Mouse (Mus musculus) testis, postnatal 14 days (tissue): ENCODE measurements around the gene Ckm.
A peak's percentile ranks its signal among the peaks of the same experiment; 100 is the strongest.

Experiments
- DNase-seq: peaks from one replicate; pipeline ENCODE4 v3.0.0; 2021; ENCODE audit warnings: low spot score

Ckm gene

DNA sequence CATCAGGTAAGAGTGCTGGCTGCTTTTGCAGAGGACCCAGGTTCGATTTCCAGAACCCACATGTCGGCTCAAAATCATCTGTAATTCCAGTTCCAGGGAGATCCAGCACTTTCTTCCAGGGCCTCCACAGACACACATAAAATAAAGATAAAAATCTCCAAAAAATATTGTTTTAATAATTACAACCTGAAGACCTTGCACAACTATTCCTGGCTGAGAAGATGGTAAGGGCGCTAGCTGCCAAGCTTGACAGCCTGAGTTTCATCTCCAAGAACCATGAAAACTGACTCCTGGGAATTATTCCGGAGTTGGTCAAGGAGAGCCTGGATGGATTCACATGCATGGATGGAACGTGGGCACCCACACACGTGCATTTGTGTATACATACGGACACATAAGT, at the start of gene Ckm:
Gene Ckm (plus strand): TSS at position 301 of the 400 bp plus-strand sequence.
- DNase-seq = no peak

DNA sequence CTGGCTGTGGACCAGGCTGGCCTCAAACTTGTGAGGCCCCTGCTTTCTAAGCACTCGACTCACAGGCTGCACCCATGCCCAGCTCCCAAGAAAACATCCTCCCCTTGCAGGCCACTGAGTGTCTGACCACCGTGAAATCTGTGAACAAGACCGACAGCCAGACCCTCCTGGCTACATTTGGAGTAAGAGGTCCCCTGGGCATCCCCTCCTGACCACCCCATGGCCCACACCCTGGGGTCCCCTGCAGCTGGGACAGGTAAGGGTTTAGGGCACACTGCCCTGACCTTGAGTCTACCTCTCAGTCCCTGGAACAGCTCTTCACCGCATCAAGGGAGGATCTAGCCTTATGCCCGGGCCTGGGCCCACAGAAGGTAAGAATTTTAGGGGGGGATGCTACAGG, 49.6 kb upstream of the Ckm start:
- no peak for DNase-seq

DNA sequence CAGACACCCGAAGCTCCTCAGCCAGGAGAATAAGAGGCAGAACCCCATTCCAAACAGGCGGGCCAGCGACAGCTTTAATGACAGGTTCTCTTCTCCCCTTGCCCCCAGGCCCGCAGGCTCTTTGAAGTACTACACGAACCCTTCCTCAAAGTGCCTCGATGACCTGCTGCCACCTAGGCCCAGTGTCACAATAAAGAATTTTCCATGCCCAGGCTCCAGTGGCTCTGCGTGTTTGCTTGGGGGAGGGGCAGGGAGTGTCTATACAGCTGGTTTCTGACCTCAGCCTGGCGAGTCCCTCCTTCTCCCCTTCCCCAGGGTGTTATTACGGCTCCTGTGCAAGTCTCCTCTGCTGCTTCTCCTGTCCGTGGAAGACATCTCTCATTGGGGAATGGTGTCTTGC, 48.3 kb upstream of the Ckm start:
- no peak for DNase-seq

DNA sequence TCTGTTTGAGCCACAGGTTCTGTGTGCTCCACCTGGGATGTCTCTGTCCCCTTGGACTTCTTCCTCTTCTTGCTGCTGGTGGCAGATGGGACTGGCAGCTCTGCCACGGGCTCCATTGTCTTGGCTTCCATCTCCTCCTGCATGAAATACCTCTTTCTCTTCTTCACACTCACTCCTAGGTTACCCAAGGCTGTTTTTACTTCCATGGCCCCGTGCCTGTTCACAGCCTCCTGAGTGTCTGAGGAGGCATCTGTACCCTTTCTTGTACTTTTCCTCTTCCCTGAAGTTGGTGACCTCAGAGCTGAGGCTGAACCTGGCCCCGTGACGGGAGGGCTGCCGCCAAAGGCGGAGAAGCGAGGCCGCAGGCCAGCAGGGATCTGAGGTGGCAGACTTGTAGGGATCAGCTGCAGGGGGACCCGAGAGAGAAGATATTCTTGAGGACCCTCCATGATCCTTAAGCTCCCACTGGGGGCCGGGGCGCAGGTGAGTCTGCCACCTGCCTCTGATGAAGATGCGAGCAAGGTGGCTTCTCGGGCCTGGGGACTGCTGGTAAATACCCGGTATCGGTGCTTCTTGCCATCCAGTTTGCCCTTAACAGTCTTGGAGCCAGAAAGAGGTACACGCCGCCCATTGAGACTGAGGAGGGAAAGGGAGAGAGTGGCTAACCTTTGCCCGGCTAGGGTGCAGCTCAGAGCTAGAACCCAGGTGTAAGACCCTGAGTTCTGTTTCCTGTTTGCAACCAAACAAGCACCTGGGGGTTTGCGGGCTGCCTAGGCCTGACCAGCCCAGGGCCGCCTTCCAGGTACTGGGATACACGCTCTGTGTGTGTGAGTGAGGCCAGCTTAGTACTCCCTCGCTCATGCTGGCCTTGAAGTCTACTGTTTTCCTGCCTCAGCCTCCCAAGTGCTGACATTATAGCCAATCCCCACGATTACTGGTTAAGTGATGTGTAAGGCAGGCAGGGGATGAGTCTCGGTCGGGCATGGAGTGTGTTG, 46.9 kb upstream of the Ckm start:
- DNase-seq = no peak

DNA sequence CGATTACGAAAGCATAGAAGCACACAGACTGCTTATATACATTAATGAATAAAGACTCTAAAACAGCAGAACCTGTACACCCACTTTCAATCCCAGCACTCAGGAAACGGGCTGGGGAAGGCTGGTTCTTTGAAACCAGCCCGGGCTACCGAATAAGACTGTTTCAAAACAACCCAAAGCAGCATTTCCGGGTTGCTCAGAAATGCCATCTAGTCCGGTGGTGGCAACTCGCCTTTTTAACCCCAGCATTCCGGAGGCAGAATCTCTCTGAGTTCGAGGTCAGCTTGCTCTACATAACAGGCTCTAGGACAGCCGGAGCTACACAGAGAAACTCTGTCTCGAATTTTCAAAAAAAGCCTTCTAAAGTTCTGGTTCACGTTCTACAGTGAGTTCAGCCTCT, 45.9 kb upstream of the Ckm start:
- no peak for DNase-seq

DNA sequence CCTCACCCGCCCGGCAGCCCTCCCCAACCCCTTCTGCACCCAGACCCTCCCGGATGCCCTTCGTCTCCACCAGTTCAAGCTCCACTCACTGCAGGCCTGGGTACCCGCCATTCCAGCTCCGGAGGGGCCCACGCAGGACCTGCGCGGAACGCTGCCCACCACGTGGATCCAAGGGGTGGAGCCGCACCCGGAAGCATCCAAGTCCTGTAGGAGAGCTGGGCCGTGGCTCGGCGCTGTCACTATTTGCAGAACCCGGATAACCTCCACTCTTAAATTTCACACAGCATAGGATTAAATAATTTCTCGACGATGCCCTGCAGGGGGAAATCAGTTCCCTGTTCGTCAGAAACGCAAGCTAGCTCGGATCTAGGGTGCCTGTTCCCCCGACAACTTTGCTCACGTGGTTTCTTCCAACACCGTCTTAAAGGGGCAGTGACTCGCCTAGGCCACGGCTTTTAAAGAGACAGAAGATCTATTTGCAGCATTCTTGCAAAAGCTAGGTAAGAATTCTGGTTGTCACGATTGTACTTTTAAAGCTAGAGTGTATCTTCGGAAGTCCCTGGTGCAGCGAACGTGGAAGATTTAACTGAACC, 45.2 kb upstream of the Ckm start, which contains the start of the genes Cd3eap and Ppp1r13l:
Gene Cd3eap (minus strand): TSS at position 185 of the 593 bp plus-strand sequence.
Gene Ppp1r13l (plus strand): TSS at position 451 of the 593 bp plus-strand sequence.
- DNase-seq = peak; percentile 85

DNA sequence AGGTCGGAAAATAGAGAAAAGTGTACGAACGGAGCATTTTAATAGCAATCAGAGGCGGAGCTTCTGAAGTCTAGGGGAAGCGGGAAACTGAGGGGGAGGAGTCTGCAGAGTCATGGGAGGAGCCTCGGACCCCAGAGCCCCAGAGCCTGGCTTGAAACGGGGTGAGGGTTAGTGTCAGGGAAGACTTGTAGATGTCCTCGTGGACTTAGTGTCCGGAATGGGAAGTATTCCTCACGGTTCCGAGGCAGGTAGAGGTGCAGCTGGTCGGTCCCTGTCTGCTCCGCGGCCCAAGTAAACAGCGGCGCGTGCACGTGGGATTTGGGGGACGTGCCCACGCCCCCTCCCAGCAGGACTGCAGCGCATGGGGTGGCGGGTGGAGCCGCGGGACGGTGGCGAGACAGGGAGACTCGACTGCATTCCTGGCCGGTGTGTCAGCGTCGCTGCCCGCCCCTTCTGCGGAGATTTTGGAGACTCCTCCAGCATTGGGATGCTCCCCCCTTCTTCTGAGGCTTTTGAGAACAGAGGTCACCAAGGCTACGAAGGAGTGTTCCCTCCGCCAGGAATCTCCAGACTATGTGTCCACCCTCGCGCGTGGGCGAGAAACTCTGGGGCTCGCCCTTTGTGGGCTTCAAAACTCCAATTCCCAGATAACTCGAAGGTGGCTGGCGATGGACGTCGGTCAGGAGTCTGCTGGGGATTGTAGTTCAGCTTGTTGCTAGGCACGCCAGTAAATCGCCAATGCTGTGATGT, 44.5 kb upstream of the Ckm start:
- peak; percentile 80 for DNase-seq

DNA sequence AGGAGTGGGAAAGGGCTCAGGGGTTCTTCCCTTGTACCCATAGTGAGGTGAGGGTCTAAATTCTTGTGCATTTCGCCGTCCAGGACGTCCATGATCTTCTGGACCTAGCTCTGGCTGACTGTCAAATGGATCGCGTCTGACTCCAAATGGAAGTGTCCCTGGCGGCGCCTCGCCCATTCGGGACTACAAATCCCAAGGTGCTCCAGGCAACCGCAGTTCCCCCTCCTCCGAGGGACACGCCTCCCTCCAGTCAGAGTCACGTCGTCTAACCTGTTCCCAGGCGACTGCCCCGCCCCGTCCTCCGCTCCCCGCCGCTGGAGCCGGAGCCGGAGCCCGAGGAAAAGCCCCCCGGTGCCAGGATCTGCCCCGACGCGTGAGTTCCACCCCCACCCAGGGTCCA, 43.6 kb upstream of the Ckm start:
- peak; percentile 90 for DNase-seq

DNA sequence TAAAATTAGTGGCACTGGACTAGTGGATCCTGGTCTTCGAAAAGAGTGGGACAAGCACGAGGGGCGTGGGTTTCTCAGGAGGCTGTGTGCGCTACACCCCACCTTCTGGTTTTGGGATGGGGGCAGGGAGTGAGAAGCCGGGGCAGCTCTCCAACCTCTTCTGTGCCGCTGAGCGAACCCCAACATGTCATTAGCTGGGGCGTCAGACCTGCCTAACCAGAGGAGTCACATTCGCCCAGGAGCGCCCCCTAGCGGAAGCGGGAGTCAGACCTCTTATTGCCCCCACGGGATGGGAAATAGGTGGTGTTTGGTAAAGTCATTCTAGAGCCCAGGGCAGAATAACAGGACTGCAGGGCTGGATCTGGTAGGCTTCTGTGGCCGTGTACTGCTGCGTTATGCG, 42.9 kb upstream of the Ckm start:
- DNase-seq = peak; percentile 76

DNA sequence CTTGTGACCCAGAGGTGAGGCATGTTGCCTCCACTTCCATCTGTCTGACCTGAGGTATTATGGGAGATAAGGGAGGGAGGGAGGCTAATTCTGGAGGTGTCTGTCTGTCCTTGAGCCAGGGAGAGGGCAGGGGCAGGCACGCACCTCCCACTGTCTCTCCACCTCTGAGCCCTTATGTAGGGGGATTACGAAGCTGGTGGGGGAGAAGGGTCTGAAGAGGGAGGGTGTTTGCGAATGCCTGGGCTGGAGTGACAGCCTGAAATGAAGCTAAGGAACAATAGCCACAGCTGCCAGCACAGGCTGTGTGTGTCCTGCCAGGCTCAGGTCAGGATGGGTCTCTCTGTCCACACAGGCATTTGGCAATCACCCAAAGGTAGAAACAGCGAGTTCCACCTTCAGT, 42.3 kb upstream of the Ckm start:
- DNase-seq = no peak

DNA sequence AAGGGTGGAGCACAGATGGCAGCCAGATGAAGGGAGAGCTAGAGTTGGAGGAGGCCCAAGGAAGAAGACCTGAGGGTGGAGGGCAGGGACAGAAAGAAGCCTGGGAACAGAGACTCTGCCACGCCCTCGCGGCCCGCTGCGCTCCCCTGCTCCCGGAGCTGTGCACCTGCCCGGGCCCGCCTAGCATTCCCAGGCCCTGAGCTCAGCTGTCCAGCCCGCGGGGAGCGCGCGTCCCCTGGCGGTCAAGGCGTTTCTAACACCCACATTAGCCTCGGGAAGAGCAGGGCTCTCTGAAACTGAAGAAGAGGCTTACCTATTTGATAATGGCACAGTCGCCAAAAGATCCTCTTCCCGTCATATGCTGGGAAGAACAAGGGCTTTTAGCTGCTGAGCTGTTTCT, 40.7 kb upstream of the Ckm start:
- peak; percentile 75 for DNase-seq

DNA sequence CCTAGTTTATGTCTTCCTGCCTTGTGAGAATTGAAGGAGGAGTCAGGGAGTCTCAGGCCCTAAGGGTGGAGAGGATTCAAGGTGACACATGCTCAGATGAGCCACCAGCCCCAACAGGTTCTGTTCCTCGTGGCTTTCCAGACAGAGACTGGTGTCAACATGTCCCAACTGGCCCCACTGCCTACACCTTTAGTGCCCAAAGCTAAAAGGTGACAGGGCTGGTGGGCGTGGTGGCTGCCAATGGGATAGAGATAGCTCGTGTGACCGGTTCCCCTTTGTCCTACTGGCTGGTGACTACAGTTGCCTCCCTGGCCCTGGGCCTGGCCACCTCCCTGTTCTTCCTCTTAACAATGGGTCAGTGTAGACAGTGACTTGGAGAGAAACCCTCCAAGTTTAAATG, 39.2 kb upstream of the Ckm start:
- DNase-seq = no peak

DNA sequence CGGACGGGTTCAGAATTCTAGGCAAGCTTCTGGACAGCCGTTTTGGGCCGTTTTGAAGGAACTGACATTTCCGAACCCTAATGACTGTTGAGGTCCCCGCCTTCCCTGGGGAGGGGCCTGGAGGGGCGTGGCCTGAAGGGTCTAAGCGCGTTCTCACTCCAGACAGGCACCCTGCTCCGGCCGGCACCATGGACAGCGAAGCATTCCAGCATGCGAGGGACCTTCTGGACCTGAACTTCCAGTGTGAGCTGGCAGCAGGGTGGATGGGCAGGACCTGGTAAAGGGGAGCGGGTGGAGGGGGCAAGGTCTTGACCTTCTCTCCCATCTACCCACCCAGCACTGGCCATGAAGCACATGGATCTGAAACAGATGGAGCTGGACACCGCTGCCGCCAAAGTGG, 36.2 kb upstream of the Ckm start:
- DNase-seq = peak; percentile 55

DNA sequence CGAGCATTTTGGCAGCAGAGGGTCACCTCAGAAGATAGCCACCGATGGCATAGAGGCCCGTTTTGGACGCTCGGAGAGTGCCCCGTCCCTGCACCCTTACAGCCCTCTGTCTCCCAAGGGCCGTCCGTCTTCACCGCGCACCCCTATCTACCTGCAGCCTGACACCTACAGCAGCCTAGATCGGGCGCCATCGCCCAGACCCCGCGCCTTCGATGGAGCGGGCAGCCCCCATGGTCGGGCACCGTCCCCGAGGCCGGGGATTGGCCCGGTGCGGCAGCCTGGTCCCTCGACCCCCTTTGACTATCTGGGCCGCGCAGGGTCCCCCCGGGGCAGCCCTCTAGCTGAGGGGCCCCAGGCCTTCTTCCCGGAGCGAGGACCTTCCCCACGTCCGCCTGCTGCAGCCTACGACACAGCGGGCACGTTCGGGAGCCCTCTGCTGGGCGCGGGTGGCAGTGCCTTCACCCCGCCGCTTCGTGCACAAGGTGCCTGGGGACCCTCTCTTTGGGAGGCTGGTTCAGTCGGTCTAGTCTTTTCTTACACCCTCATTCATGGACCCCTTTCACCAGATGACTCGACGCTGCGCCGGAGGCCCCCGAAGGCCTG, 34.7 kb upstream of the Ckm start:
- DNase-seq = no peak

DNA sequence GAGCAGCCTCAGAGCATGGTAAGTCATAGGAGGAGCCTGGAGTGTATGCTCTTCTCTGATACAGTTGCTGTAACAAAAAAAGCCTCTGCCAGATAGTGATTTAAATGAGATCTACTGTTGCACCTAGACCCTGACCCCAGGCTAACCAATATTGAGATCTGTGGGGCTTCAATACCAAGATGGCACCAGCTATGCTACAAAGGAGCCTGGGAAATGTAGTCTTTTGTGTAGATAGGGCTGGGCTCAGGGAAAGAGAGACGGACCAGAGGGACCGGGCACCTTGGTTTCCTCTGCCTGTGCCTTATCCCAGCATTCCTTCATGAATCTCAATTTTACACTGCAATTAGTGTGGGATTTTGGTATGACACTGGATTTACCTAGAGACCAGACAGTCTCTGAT, 31.2 kb upstream of the Ckm start:
- DNase-seq = no peak

DNA sequence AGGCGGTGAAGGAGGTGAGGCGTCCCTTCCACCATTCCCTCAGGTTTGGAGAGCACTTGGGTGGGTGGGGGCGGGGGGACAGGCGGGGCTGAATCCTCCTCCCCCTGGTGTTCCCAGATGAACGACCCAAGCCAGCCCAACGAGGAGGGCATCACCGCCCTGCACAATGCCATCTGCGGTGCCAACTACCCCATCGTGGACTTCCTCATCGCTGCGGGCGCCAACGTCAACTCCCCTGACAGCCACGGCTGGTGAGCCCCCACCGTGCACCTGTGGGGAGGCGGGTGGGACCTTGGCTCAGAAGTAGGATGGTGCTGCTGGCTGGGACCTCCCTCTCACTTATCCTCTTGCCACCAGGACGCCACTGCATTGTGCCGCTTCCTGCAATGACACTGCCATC, 29.2 kb upstream of the Ckm start:
- DNase-seq = no peak

DNA sequence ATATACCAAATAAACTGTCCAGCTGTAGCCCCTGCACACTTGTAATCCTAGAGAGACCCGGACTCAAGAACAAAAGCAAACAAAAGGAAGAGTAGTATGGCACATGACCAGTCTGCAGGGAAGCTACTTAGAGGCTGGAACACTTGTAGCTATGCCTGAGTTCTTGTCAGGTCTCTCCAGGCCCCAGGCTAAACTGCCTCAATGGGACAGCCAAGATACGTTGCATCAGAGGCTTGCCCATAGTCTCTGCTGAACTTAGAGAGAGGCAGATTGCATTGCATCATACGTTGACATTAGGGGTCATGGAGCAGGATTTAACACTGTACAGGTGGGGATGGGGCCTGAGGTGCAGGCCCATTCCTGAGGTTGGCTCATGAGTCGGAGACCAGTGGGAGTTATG, 28.6 kb upstream of the Ckm start:
- no peak for DNase-seq

DNA sequence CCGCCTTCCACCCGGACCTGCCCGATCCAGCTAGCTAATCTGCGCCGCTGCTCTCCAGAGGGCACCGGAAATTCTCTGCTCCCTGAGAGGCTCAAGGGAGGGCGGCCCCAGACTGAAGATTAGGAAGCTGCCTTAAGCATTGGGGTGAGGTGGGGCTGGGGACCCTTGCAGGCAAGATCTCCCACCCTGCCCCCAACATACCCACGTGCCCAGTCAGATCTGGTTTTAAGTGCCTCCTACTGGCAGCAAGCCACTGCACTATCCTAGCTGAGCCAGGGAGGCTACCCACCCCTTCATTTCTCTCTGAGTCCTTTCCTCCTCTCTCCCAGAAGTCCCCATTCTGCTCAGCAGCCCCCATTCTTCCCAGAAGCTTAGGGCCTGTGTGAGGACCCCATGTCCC, 26.5 kb upstream of the Ckm start:
- DNase-seq = no peak

DNA sequence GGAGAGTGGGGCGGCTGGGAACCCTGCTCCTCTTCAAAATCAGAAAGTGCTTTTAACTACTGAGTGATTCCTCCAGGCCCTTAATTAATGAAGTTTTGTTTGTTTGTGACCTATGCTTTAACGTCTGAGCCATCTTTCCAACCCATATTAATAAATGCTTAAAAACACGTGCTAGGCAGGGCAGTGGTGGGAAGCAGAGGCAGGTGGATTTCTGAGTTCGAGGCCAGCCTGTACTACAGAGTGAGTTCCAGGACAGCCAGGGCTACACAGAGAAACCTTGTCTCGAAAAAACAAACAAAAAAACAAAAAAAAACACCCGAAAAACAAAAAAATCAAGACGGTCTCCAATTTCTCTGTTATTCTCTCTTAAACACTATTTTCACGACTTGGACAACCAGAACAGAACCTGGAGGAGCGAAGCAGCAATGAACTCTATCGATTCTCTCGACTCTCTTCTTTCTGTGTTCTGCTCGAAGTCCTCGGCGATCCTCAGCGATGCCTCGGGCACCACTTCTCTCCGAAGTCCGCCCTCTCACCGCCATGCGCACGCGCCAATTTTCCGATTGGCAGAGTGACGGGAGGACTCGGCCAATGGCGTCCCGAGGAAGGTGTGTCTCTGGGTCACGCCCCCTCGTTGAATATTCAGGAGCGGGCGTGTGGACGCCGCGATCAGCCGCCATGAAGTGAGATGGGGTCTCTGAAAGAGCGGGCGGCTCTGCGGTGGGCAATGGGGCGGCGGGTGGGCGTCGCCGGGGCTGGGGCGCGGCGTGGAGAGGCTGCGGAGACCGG, 23.0 kb upstream of the Ckm start, which contains the start of gene Ercc2:
Gene Ercc2 (plus strand): TSS at position 634 of the 789 bp plus-strand sequence.
- peak; percentile 100 for DNase-seq

DNA sequence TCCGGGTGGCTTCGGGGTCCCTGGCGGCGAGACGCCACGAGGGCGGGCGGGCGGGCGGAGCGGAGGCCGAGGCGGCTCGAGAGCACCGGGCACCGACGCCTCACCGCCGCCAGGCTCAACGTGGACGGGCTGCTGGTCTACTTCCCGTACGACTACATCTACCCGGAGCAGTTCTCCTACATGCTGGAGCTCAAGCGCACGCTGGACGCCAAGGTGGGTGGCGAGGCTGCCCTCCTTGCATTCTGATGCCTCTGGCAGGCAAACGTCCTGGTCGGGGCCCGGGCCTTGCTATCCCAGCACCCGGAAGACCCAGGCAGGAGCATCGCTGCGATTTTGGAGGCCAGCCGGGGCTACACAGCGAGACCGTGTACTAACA, 22.4 kb upstream of the Ckm start:
- peak; percentile 58 for DNase-seq

DNA sequence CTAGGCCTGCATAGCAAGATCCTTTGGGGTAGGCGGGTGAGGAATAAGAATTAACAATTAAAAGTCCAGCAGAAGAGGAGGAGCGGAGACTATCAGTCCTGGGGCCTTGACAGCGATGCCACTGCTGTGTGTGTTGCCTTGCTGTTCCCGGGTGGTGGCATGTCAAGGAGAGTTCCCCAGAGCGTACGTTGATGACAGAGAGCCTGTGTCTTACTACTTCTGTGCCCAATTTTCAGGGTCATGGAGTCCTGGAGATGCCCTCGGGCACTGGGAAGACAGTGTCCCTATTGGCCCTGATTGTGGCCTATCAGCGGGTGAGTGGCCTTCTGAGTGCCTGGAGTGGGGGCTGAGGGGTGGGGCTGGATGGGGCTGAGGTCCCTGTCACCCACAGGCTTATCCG, 20.9 kb upstream of the Ckm start:
- peak; percentile 46 for DNase-seq
